Mouse (Mus musculus): Measurements from ENCODE around the gene Olfr819. TPM values are rescaled to one million over a fixed set of nuclear protein-coding genes. Genes with fewer than 3 reads are reported as not detected.
"Not testable (repeated sequence)": the region's sequence is repeated elsewhere in the genome, so short reads cannot be mapped to it uniquely, and the experiment has no call there.

Gene Olfr819
- polyA plus RNA-seq (2014; fragmentation: Nextera tagmentation; extraction: Ambion mirVana): not detected in 2 replicates

DNA sequence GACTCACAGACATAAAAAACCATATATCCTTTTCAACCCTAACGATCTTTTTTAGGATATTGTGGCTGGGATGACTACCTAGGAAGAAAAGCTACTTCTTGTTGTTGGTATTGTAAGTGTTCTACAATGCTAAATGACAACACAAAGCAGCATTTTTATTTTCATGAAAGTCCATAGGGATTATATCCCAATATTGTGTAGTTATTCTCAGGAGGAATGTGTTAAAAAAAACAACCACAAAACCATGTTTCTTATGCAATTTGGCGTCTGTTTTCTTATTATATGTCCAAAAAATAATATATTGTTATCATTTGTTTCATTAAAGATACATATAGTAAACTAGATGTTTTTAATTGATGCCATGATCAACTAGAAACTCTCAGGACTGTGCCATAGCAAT is at the start of gene Olfr819:
TSS of gene Olfr819 (minus strand) at position 101 of the 400 bp plus-strand sequence.
- ATAC-seq (ENCODE audit: insufficient number of reproducible peaks, insufficient read depth, low FRiP score, low read depth); H3K36me3 ChIP-seq (ENCODE audit: control insufficient read depth, insufficient read depth, low read length); H3K27ac ChIP-seq (replicated peaks in 1 of 2; ENCODE audit: control insufficient read depth in 1 of 2, insufficient read depth in 1 of 2, low read depth in 2 of 2, low read length in 2 of 2); H3K4me3 ChIP-seq (ENCODE audit: control insufficient read depth in 1 of 2, insufficient read depth in 1 of 2, low read depth in 1 of 2, low read length in 2 of 2); H3K4me2 ChIP-seq (ENCODE audit: low read length); H3K4me1 ChIP-seq (ENCODE audit: control insufficient read depth in 2 of 2, insufficient read depth in 2 of 2, low read length in 2 of 2); H3K27me3 ChIP-seq (ENCODE audit: control insufficient read depth, insufficient read depth, low read length); H3K9ac ChIP-seq (ENCODE audit: low read length); H3K9me3 ChIP-seq (ENCODE audit: control insufficient read depth, low read length): not testable (repeated sequence)
- whole genome bisulfite sequencing: 68% methylated on average over 2 of the region's 2 CpGs

DNA sequence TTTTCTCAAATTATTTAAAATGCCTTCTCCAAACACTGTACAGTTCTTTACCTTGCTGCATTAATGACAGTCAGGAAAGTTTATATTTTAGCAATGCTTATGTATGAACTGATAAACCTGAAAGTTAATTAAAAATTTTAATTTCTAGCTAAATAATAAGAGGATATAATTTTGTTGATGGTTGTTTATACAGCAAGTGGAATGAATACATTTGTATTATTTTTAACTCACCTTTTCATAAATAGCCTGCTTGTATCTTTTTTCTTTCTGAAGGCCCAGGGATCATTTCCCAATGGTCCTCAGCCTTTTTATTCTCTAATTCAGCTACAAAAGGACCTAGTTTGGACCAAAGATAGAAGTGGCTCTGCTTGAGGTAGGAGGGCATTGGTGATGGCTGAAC is 45.3 kb upstream of the Olfr819 start, which contains the start of gene Olfr820:
TSS of gene Olfr820 (plus strand) at position 301 of the 400 bp plus-strand sequence.
- no peak for ATAC-seq (ENCODE audit: insufficient number of reproducible peaks, insufficient read depth, low FRiP score, low read depth)
- Histone ChIP-seq H3K4me2 (ENCODE audit: low read length) (no peak within 1 kb of the TSS), H3K36me3 (ENCODE audit: control insufficient read depth, insufficient read depth, low read length) (no peaks in the 10 kb centered on the region), H3K4me1 (ENCODE audit: control insufficient read depth in 2 of 2, insufficient read depth in 2 of 2, low read length in 2 of 2) (no peaks in the 10 kb centered on the region), H3K27ac (replicated peaks in 1 of 2; ENCODE audit: control insufficient read depth in 1 of 2, insufficient read depth in 1 of 2, low read depth in 2 of 2, low read length in 2 of 2) (no peak within 1 kb of the TSS), H3K9me3 (ENCODE audit: control insufficient read depth, low read length) (no peaks in the 10 kb centered on the region), H3K4me3 (ENCODE audit: control insufficient read depth in 1 of 2, insufficient read depth in 1 of 2, low read depth in 1 of 2, low read length in 2 of 2) (no peak within 1 kb of the TSS), H3K27me3 (ENCODE audit: control insufficient read depth, insufficient read depth, low read length) (no peaks in the 10 kb centered on the region), H3K9ac (ENCODE audit: low read length) (no peak within 1 kb of the TSS)

DNA sequence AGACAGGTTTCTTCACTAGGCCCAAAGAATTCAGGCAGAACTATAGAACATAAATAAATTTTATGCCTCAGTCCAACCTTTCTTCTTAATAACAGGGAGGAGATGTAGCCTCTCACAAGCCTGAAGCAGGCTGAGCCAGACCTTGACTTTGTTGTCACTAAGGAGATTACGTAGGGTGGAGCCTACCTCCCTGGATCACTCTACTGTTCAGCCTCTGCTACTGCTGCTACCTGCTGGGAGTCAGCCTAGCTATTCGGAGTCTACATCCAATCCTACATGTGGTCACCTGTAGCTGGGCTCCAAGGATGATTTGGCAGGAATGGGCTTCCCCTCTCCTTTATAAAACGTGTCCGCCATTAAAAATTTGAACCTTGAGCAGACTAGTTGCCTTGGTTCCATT is 38.3 kb upstream of the Olfr819 start:
- H3K36me3 ChIP-seq (ENCODE audit: control insufficient read depth, insufficient read depth, low read length); H3K4me1 ChIP-seq (ENCODE audit: control insufficient read depth in 2 of 2, insufficient read depth in 2 of 2, low read length in 2 of 2); ATAC-seq (ENCODE audit: insufficient number of reproducible peaks, insufficient read depth, low FRiP score, low read depth); H3K27ac ChIP-seq (replicated peaks in 1 of 2; ENCODE audit: control insufficient read depth in 1 of 2, insufficient read depth in 1 of 2, low read depth in 2 of 2, low read length in 2 of 2); H3K4me3 ChIP-seq (ENCODE audit: control insufficient read depth in 1 of 2, insufficient read depth in 1 of 2, low read depth in 1 of 2, low read length in 2 of 2); H3K9me3 ChIP-seq (ENCODE audit: control insufficient read depth, low read length); H3K27me3 ChIP-seq (ENCODE audit: control insufficient read depth, insufficient read depth, low read length); H3K4me2 ChIP-seq (ENCODE audit: low read length); H3K9ac ChIP-seq (ENCODE audit: low read length): not testable (repeated sequence)
- 73% methylated on average over 4 of the region's 4 CpGs for WGBS

DNA sequence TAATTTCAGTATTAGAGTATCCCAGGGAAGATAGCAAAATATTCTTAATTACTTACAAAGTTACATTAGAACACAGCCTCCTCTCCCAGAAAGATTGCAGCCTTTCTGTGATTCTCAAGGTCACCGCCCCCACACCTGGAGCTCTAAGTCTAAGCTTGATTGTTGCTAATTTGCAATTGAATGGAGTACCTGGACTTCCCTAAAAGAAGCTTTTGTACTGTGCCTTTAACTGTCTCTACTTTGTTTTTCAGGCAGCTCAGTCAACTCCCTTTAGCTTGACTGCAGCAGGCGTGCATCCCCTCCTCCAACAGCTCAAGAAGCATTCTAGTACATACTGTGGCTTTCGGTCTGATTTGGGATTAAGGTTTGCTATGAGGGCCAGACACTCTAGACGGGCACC is 37.0 kb upstream of the Olfr819 start:
- H3K4me1 ChIP-seq (ENCODE audit: control insufficient read depth in 2 of 2, insufficient read depth in 2 of 2, low read length in 2 of 2); H3K27ac ChIP-seq (replicated peaks in 1 of 2; ENCODE audit: control insufficient read depth in 1 of 2, insufficient read depth in 1 of 2, low read depth in 2 of 2, low read length in 2 of 2); H3K4me2 ChIP-seq (ENCODE audit: low read length); ATAC-seq (ENCODE audit: insufficient number of reproducible peaks, insufficient read depth, low FRiP score, low read depth); H3K36me3 ChIP-seq (ENCODE audit: control insufficient read depth, insufficient read depth, low read length); H3K27me3 ChIP-seq (ENCODE audit: control insufficient read depth, insufficient read depth, low read length); H3K9me3 ChIP-seq (ENCODE audit: control insufficient read depth, low read length); H3K4me3 ChIP-seq (ENCODE audit: control insufficient read depth in 1 of 2, insufficient read depth in 1 of 2, low read depth in 1 of 2, low read length in 2 of 2); H3K9ac ChIP-seq (ENCODE audit: low read length): not testable (repeated sequence)
- 80% methylated on average over 4 of the region's 4 CpGs for WGBS

- H3K36me3 ChIP-seq (ENCODE audit: control insufficient read depth, insufficient read depth, low read length); ATAC-seq (ENCODE audit: insufficient number of reproducible peaks, insufficient read depth, low FRiP score, low read depth); H3K9me3 ChIP-seq (ENCODE audit: control insufficient read depth, low read length); H3K4me1 ChIP-seq (ENCODE audit: control insufficient read depth in 2 of 2, insufficient read depth in 2 of 2, low read length in 2 of 2); H3K4me2 ChIP-seq (ENCODE audit: low read length); H3K4me3 ChIP-seq (ENCODE audit: control insufficient read depth in 1 of 2, insufficient read depth in 1 of 2, low read depth in 1 of 2, low read length in 2 of 2); H3K9ac ChIP-seq (ENCODE audit: low read length); H3K27me3 ChIP-seq (ENCODE audit: control insufficient read depth, insufficient read depth, low read length); H3K27ac ChIP-seq (replicated peaks in 1 of 2; ENCODE audit: control insufficient read depth in 1 of 2, insufficient read depth in 1 of 2, low read depth in 2 of 2, low read length in 2 of 2): not testable (repeated sequence)
- WGBS: no CpG with 5 or more reads among the region's 1 CpGs
Observed at GRCm38 (mm10) chr10:129984962-129985361, 17.9 kb upstream of the Olfr819 start, which contains the start of gene Gm10310. Gene Gm10310 (minus strand): TSS chr10:129985062.

DNA sequence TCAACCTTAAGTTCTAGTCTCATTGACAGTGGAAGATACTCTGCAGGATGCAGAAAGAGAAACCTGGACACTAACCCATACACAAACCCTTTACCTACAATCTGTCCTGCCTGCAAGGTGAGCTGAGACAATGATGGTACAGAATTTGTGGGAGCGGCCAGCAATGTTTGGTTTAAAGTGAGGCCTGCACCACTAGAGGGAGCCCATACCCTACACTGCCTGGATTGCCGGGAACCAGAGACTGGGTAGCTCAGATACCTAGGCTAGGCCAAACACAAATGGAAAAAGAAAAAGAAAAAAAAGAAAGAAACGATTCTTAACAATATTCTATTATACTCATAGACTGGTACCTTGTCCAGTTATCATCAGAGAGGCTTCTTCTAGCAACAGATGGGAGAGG is 14.8 kb upstream of the Olfr819 start:
- no CpG with 5 or more reads among the region's 3 CpGs for WGBS
- H3K27ac ChIP-seq (replicated peaks in 1 of 2; ENCODE audit: control insufficient read depth in 1 of 2, insufficient read depth in 1 of 2, low read depth in 2 of 2, low read length in 2 of 2); H3K27me3 ChIP-seq (ENCODE audit: control insufficient read depth, insufficient read depth, low read length); H3K9ac ChIP-seq (ENCODE audit: low read length); H3K4me1 ChIP-seq (ENCODE audit: control insufficient read depth in 2 of 2, insufficient read depth in 2 of 2, low read length in 2 of 2); ATAC-seq (ENCODE audit: insufficient number of reproducible peaks, insufficient read depth, low FRiP score, low read depth); H3K36me3 ChIP-seq (ENCODE audit: control insufficient read depth, insufficient read depth, low read length); H3K4me2 ChIP-seq (ENCODE audit: low read length); H3K9me3 ChIP-seq (ENCODE audit: control insufficient read depth, low read length); H3K4me3 ChIP-seq (ENCODE audit: control insufficient read depth in 1 of 2, insufficient read depth in 1 of 2, low read depth in 1 of 2, low read length in 2 of 2): not testable (repeated sequence)

DNA sequence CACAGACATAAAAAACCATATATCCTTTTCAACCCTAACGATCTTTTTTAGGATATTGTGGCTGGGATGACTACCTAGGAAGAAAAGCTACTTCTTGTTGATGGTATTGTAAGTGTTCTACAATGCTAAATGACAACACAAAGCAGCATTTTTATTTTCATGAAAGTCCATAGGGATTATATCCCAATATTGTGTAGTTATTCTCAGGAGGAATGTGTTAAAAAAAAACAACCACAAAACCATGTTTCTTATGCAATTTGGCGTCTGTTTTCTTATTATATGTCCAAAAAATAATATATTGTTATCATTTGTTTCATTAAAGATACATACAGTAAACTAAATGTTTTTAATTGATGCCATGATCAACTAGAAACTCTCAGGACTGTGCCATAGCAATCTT is 9.0 kb upstream of the Olfr819 start, which contains the start of gene Olfr247:
TSS of gene Olfr247 (minus strand) at position 101 of the 400 bp plus-strand sequence.
- H3K36me3 ChIP-seq (ENCODE audit: control insufficient read depth, insufficient read depth, low read length); H3K4me3 ChIP-seq (ENCODE audit: control insufficient read depth in 1 of 2, insufficient read depth in 1 of 2, low read depth in 1 of 2, low read length in 2 of 2); H3K9me3 ChIP-seq (ENCODE audit: control insufficient read depth, low read length); H3K9ac ChIP-seq (ENCODE audit: low read length); H3K27ac ChIP-seq (replicated peaks in 1 of 2; ENCODE audit: control insufficient read depth in 1 of 2, insufficient read depth in 1 of 2, low read depth in 2 of 2, low read length in 2 of 2); H3K27me3 ChIP-seq (ENCODE audit: control insufficient read depth, insufficient read depth, low read length); H3K4me2 ChIP-seq (ENCODE audit: low read length); H3K4me1 ChIP-seq (ENCODE audit: control insufficient read depth in 2 of 2, insufficient read depth in 2 of 2, low read length in 2 of 2); ATAC-seq (ENCODE audit: insufficient number of reproducible peaks, insufficient read depth, low FRiP score, low read depth): not testable (repeated sequence)
- WGBS: no CpG with 5 or more reads among the region's 2 CpGs

DNA sequence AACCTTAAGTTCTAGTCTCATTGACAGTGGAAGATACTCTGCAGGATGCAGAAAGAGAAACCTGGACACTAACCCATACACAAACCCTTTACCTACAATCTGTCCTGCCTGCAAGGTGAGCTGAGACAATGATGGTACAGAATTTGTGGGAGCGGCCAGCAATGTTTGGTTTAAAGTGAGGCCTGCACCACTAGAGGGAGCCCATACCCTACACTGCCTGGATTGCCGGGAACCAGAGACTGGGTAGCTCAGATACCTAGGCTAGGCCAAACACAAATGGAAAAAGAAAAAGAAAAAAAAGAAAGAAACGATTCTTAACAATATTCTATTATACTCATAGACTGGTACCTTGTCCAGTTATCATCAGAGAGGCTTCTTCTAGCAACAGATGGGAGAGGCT is 5.9 kb upstream of the Olfr819 start:
- H3K4me1 ChIP-seq (ENCODE audit: control insufficient read depth in 2 of 2, insufficient read depth in 2 of 2, low read length in 2 of 2); H3K9ac ChIP-seq (ENCODE audit: low read length); H3K36me3 ChIP-seq (ENCODE audit: control insufficient read depth, insufficient read depth, low read length); H3K9me3 ChIP-seq (ENCODE audit: control insufficient read depth, low read length); ATAC-seq (ENCODE audit: insufficient number of reproducible peaks, insufficient read depth, low FRiP score, low read depth); H3K27ac ChIP-seq (replicated peaks in 1 of 2; ENCODE audit: control insufficient read depth in 1 of 2, insufficient read depth in 1 of 2, low read depth in 2 of 2, low read length in 2 of 2); H3K4me2 ChIP-seq (ENCODE audit: low read length); H3K4me3 ChIP-seq (ENCODE audit: control insufficient read depth in 1 of 2, insufficient read depth in 1 of 2, low read depth in 1 of 2, low read length in 2 of 2); H3K27me3 ChIP-seq (ENCODE audit: control insufficient read depth, insufficient read depth, low read length): not testable (repeated sequence)
- no CpG with 5 or more reads among the region's 3 CpGs for WGBS

All from heart, embryonic 14.5 days (tissue).